Mouse (Mus musculus) testis, adult 2 months (tissue): ENCODE results near the gene Srsf3.

Experiments used
- CTCF ChIP-seq: fragments of 200-500 bp; IDR thresholded peaks from 2 replicates; pipeline ENCODE4 v1.5.1; 2012; ENCODE audit warnings: low read depth, mild to moderate bottlenecking, inconsistent platforms, low read length, moderate library complexity; ENCODE audit not compliant: control insufficient read depth, insufficient read depth, insufficient replicate concordance
- POLR2A ChIP-seq: fragments of 200-500 bp; IDR thresholded peaks from 2 replicates; pipeline ENCODE4 v1.6.1; 2012; ENCODE audit warnings: low read depth, mild to moderate bottlenecking, inconsistent platforms, low read length, moderate library complexity; ENCODE audit not compliant: control insufficient read depth

GRCm38 (mm10) chr17:28990060-28990459 lies 42.4 kb upstream of the Srsf3 start:
- TF ChIP-seq CTCF = no peak
- no peak for TF ChIP-seq POLR2A
